Mouse (Mus musculus) G1E (cell line): ENCODE data around the gene Zzef1. TPM values are rescaled to one million over a fixed set of nuclear protein-coding genes. Genes with fewer than 3 reads are reported as not detected.

Experiments used
- ATAC-seq: 2 replicates; pipeline ENCODE4 v1.8.0; 2016; ENCODE audit warnings: mild to moderate bottlenecking; ENCODE audit not compliant: insufficient number of reproducible peaks, poor library complexity, low FRiP score, severe bottlenecking; ENCODE audit errors: extremely low read depth
- DNase-seq: peaks from one replicate; pipeline ENCODE4 v3.0.0; 2012; ENCODE audit warnings: low spot score
- H3K27me3 ChIP-seq: 2 replicates; pipeline ENCODE4 v1.6.1; 2012; ENCODE audit warnings: mild to moderate bottlenecking, low read length, inconsistent platforms; ENCODE audit not compliant: insufficient read depth
- H3K36me3 ChIP-seq: replicated peaks from 2 replicates; pipeline ENCODE3; 2012; ENCODE audit warnings: mild to moderate bottlenecking, inconsistent platforms
- H3K4me1 ChIP-seq: 2 replicates; pipeline ENCODE4 v1.6.1; 2012; ENCODE audit warnings: low read depth, low read length, inconsistent platforms, mixed read lengths; ENCODE audit not compliant: insufficient read depth
- H3K4me3 ChIP-seq: 2 replicates; pipeline ENCODE4 v1.5.1; 2012; ENCODE audit warnings: low read depth, mild to moderate bottlenecking, inconsistent platforms, low read length, moderate library complexity, mixed read lengths
- H3K9me3 ChIP-seq: replicated peaks from 2 replicates; pipeline ENCODE4 v1.6.1; 2012; ENCODE audit warnings: inconsistent platforms
- CTCF ChIP-seq: IDR thresholded peaks from 2 replicates; pipeline ENCODE4 v1.5.1; 2012; ENCODE audit warnings: low read depth, low read length, inconsistent platforms, mixed read lengths
- GATA1 ChIP-seq: IDR thresholded peaks from 2 replicates; pipeline ENCODE4 v1.6.1; 2012; ENCODE audit warnings: borderline replicate concordance, low read length, inconsistent platforms, mixed read lengths
- GATA2 ChIP-seq: IDR thresholded peaks from 2 replicates; pipeline ENCODE4 v1.6.1; 2012; ENCODE audit warnings: low read depth, low read length, inconsistent platforms, borderline replicate concordance
- POLR2AphosphoS5 ChIP-seq: IDR thresholded peaks from 2 replicates; pipeline ENCODE4 v1.6.1; 2012; ENCODE audit warnings: low read depth, low read length, inconsistent platforms; ENCODE audit not compliant: insufficient replicate concordance
- TAL1 ChIP-seq: conservative IDR thresholded peaks from 2 replicates; pipeline ENCODE4 v1.6.1; 2012; ENCODE audit warnings: low read depth, low read length, inconsistent platforms, mixed read lengths
- polyA plus RNA-seq: library from polyadenylated mRNA; stranded (reverse); fragments of >175 nt; gene quantifications from 2 replicates; pipeline ENCODE4 v1.2.3, GENCODE M21; 2012
- total RNA-seq, 2 experiments: library from RNA; stranded (forward) in 1 of 2; stranded (reverse) in 1 of 2; fragments of 200-1000 nt in 1 of 2; fragments of >200 nt in 1 of 2; fragmentation: Nextera tagmentation in 1 of 2; gene quantifications; 2 replicates each; pipeline ENCODE4 v1.2.3; 2014 to 2017

The Zzef1 gene
- total and polyA plus RNA-seq, 3 experiments: 5.3 to 43.4 (median 33.2) TPM

DNA sequence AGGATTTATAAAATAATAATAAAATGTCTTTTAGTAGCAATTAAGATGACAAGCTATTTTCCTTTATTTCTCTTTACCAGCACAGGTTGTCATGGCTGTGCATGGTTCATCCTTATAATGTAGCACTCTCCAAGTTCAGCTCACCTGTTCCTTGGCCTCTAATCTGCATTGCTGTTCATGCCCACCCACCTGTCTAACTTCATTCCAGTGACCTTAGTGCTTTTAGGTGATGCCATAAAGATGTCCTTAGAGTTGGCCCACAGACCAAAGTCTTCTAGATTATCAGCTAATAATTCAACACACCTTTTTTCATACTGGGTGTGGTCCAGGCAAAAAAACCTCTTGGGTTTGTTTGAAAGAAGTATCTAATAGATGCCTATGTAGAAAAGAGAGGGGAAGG, 5.2 kb downstream of the Zzef1 start:
- DNase-seq: no peak
- ATAC-seq: no peak
- Histone ChIP-seq H3K4me1 (peaks cover 15% of the 10 kb centered on the region), H3K27me3 (no peaks in the 10 kb centered on the region), H3K36me3 (peaks cover 48% of the 10 kb centered on the region), H3K4me3 (no peak overlapping the region), H3K9me3 (no peaks in the 10 kb centered on the region)
- TF ChIP-seq TAL1 (no peak), GATA2 (no peak), CTCF (no peak), POLR2AphosphoS5 (no peak), GATA1 (no peak)

GRCm38 (mm10) chr11:72803038-72803437, 7.0 kb downstream of the Zzef1 start:
- no peak for TF ChIP-seq POLR2AphosphoS5
- TF ChIP-seq CTCF: no peak
- TF ChIP-seq GATA2: no peak
- TF ChIP-seq TAL1: no peak
- no peak for TF ChIP-seq GATA1
- peaks cover 53% of the 10 kb centered on the region for H3K36me3 ChIP-seq
- H3K27me3 ChIP-seq: no peaks in the 10 kb centered on the region
- peaks cover 11% of the 10 kb centered on the region for H3K4me1 ChIP-seq
- no peaks in the 10 kb centered on the region for H3K9me3 ChIP-seq
- no peak for DNase-seq
- ATAC-seq: no peak
- H3K4me3 ChIP-seq: no peak overlapping the region

- ATAC-seq: no peak
- TF ChIP-seq GATA2 (no peak), GATA1 (no peak), POLR2AphosphoS5 (no peak), TAL1 (no peak), CTCF (no peak)
Observed at GRCm38 (mm10) chr11:72804586-72804985, 8.6 kb downstream of the Zzef1 start.

GRCm38 (mm10) chr11:72805232-72805631, 9.2 kb downstream of the Zzef1 start:
- DNase-seq (no peak), ATAC-seq (no peak)
- Histone ChIP-seq H3K27me3 (no peaks in the 10 kb centered on the region), H3K4me3 (no peak overlapping the region), H3K9me3 (no peaks in the 10 kb centered on the region), H3K4me1 (peaks cover 11% of the 10 kb centered on the region), H3K36me3 (peaks cover 38% of the 10 kb centered on the region)
- no peak for TF ChIP-seq TAL1
- TF ChIP-seq POLR2AphosphoS5: no peak
- no peak for TF ChIP-seq GATA1
- TF ChIP-seq CTCF: no peak
- no peak for TF ChIP-seq GATA2

More at GRCm38 (mm10) chr11:72804586-72804985, 8.6 kb downstream of the Zzef1 start:
- H3K4me3 ChIP-seq: no peak overlapping the region
- no peaks in the 10 kb centered on the region for H3K9me3 ChIP-seq
- peaks cover 11% of the 10 kb centered on the region for H3K4me1 ChIP-seq
- no peaks in the 10 kb centered on the region for H3K27me3 ChIP-seq
- no peak for DNase-seq
- H3K36me3 ChIP-seq: peaks cover 44% of the 10 kb centered on the region

- TF ChIP-seq CTCF (no peak), TAL1 (no peak), GATA2 (no peak), GATA1 (no peak), POLR2AphosphoS5 (no peak)
- Histone ChIP-seq H3K4me3 (no peak overlapping the region), H3K27me3 (no peaks in the 10 kb centered on the region), H3K4me1 (peaks cover 8% of the 10 kb centered on the region), H3K36me3 (peaks cover 34% of the 10 kb centered on the region), H3K9me3 (no peaks in the 10 kb centered on the region)
- no peak for ATAC-seq
- DNase-seq: no peak
Observed at GRCm38 (mm10) chr11:72806556-72806955, 10.5 kb downstream of the Zzef1 start.

DNA sequence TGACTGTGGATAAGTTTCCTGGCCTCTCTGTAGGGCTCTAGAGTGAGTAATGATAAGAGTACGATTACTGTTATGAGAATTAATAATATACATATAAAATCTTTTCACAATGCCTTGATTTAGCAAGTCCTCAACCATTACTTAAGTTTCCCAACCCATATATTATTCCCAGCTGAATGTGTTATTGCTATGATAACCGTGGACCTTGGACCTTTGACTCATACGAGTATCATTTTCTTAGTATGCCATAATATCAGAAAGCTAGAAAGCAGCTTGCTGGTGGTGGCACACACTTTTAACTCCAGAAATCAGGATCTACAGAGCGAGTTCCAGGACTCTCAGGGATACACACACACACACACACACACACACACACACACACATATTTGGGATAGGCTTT, 12.0 kb downstream of the Zzef1 start:
- H3K4me1 ChIP-seq: peaks cover 8% of the 10 kb centered on the region
- DNase-seq (no peak), ATAC-seq (no peak)
- no peaks in the 10 kb centered on the region for H3K9me3 ChIP-seq
- TF ChIP-seq GATA1 (no peak), CTCF (no peak), POLR2AphosphoS5 (no peak), GATA2 (no peak), TAL1 (no peak)
- peaks cover 24% of the 10 kb centered on the region for H3K36me3 ChIP-seq
- H3K27me3 ChIP-seq: no peaks in the 10 kb centered on the region
- H3K4me3 ChIP-seq: no peak overlapping the region

DNA sequence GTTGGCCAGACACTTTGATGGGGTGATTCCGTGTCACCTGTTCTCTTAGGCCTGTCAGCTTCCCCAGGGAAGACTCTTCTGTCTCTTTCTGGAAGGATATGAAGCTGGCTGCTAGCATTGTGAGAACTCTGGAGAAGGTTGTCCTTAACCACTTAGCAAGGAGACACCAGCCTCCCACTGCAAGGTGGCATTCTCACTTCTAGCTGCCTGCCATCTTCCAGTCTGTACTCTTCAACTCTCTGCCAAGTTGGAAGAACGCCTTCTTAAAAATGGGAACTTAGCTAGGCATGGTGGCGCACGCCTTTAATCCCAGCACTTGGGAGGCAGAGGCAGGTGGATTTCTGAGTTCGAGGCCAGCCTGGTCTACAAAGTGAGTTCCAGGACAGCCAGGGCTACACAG, 17.7 kb downstream of the Zzef1 start:
- DNase-seq (no peak), ATAC-seq (no peak)
- H3K36me3 ChIP-seq: peaks cover 16% of the 10 kb centered on the region
- H3K27me3 ChIP-seq: no peaks in the 10 kb centered on the region
- TF ChIP-seq GATA1: no peak
- no peak for TF ChIP-seq TAL1
- TF ChIP-seq POLR2AphosphoS5: no peak
- no peak for TF ChIP-seq GATA2
- no peak for TF ChIP-seq CTCF
- no peaks in the 10 kb centered on the region for H3K4me1 ChIP-seq
- no peaks in the 10 kb centered on the region for H3K9me3 ChIP-seq
- no peak overlapping the region for H3K4me3 ChIP-seq
